Mouse (Mus musculus): ENCODE data around the gene Gm45140. TPM values are rescaled to one million over a fixed set of nuclear protein-coding genes. Genes with fewer than 3 reads are reported as not detected.
"Not testable (repeated sequence)": the region's sequence is repeated elsewhere in the genome, so short reads cannot be mapped to it uniquely, and the experiment has no call there.

Gene Gm45140
- polyA plus RNA-seq, 1 experiment from 2014 or later, result 2.7 TPM

- Histone ChIP-seq H3K4me3 (ENCODE audit: low read depth, low read length) (no peak overlapping the region), H3K4me2 (ENCODE audit: low read depth) (no peak overlapping the region), H3K4me1 (ENCODE audit: control insufficient read depth, insufficient read depth, low read length) (no peaks in the 10 kb centered on the region), H3K9ac (ENCODE audit: low read length) (no peak overlapping the region), H3K36me3 (ENCODE audit: control insufficient read depth, insufficient read depth, low read length) (no peaks in the 10 kb centered on the region), H3K27ac (ENCODE audit: low read depth, low read length) (no peak overlapping the region), H3K27me3 (ENCODE audit: control insufficient read depth, insufficient read depth, low read length) (no peaks in the 10 kb centered on the region), H3K9me3 (ENCODE audit: control insufficient read depth, low read length) (no peaks in the 10 kb centered on the region)
- ATAC-seq (ENCODE audit: insufficient read depth, low FRiP score, low TSS enrichment) (no peak), DNase-seq (ENCODE audit: low spot score) (no peak)
- WGBS, result 86% methylated on average over 11 of the region's 11 CpGs
Observed at GRCm38 (mm10) chr6:87778294-87779173, 57.1 kb downstream of the Gm45140 start.

DNA sequence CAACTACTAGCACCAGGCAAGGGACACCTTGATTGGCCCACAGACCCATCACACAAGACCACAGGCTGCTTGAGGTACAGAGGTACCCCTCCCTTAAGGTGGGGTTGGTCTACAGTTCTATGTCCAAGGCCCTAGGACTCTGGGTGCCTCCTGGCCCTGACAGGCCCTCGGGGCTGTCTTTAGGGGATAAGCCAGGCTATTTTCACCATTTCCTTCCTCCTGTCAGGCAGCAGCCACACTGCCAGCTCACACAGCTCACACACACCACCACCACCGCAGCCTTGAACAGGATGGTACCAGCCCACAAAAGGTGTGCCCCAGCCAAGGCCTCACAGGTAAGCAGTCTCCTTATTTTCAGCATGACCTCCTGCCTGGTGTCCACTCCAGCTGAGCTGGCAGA, 57.8 kb downstream of the Gm45140 start, which contains the start of gene Gp9:
Gp9 (plus strand) TSS at position 231 of the 400 bp plus-strand sequence.
- Histone ChIP-seq H3K9me3 (ENCODE audit: control insufficient read depth, low read length) (no peaks in the 10 kb centered on the region), H3K4me3 (ENCODE audit: low read depth, low read length) (no peak within 1 kb of the TSS), H3K27ac (ENCODE audit: low read depth, low read length) (no peak within 1 kb of the TSS), H3K4me1 (ENCODE audit: control insufficient read depth, insufficient read depth, low read length) (no peaks in the 10 kb centered on the region), H3K36me3 (ENCODE audit: control insufficient read depth, insufficient read depth, low read length) (no peaks in the 10 kb centered on the region), H3K4me2 (ENCODE audit: low read depth) (no peak within 1 kb of the TSS), H3K9ac (ENCODE audit: low read length) (no peak within 1 kb of the TSS), H3K27me3 (ENCODE audit: control insufficient read depth, insufficient read depth, low read length) (no peaks in the 10 kb centered on the region)
- 88% methylated on average over 2 of the region's 2 CpGs for WGBS
- DNase-seq (ENCODE audit: low spot score) (no peak), ATAC-seq (ENCODE audit: insufficient read depth, low FRiP score, low TSS enrichment) (no peak)

GRCm38 (mm10) chr6:87776663-87777062, 58.9 kb downstream of the Gm45140 start:
- DNase-seq (ENCODE audit: low spot score), result no peak
- ATAC-seq (ENCODE audit: insufficient read depth, low FRiP score, low TSS enrichment), result no peak
- Histone ChIP-seq H3K4me1 (ENCODE audit: control insufficient read depth, insufficient read depth, low read length) (no peaks in the 10 kb centered on the region), H3K27ac (ENCODE audit: low read depth, low read length) (no peak overlapping the region), H3K9ac (ENCODE audit: low read length) (no peak overlapping the region), H3K9me3 (ENCODE audit: control insufficient read depth, low read length) (no peaks in the 10 kb centered on the region), H3K27me3 (ENCODE audit: control insufficient read depth, insufficient read depth, low read length) (no peaks in the 10 kb centered on the region), H3K4me2 (ENCODE audit: low read depth) (no peak overlapping the region), H3K4me3 (ENCODE audit: low read depth, low read length) (no peak overlapping the region), H3K36me3 (ENCODE audit: control insufficient read depth, insufficient read depth, low read length) (no peaks in the 10 kb centered on the region)
- WGBS, result 100% methylated on average over 1 of the region's 1 CpGs

DNA sequence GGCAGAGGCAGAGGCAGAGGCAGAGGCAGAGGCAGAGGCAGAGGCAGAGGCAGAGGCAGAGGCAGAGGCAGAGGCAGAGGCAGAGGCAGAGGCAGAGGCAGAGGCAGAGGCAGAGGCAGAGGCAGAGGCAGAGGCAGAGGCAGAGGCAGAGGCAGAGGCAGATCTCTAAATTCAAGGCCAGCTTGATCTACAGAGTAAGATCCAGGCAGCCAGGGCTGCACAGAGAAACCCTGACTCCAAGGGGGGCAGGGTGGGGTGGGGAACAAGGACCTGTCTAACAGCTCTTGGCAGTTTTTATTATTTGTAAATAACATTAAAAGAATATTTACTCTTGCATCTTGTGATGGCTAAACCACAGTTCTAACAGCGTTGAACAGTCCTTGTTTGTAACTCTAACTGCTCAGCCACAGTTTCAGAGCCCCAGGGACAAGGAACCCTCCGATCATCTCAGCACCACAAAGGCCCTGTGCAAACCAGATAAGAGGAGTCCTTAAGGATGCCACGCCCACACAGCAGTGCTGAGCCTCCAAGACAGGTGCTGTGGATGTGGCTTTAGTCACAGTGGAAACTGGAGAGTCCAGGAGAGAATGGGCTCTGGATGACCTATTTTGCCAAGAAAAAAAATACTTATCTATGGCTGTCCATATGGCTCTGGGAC, 59.9 kb downstream of the Gm45140 start:
- WGBS, result 72% methylated on average over 3 of the region's 3 CpGs
- Histone ChIP-seq H3K9ac (ENCODE audit: low read length) (no peak overlapping the region), H3K9me3 (ENCODE audit: control insufficient read depth, low read length) (no peaks in the 10 kb centered on the region), H3K36me3 (ENCODE audit: control insufficient read depth, insufficient read depth, low read length) (no peaks in the 10 kb centered on the region), H3K4me1 (ENCODE audit: control insufficient read depth, insufficient read depth, low read length) (no peaks in the 10 kb centered on the region), H3K4me2 (ENCODE audit: low read depth) (no peak overlapping the region), H3K27me3 (ENCODE audit: control insufficient read depth, insufficient read depth, low read length) (no peaks in the 10 kb centered on the region), H3K4me3 (ENCODE audit: low read depth, low read length) (no peak overlapping the region), H3K27ac (ENCODE audit: low read depth, low read length) (no peak overlapping the region)
- no peak for DNase-seq (ENCODE audit: low spot score)
- no peak for ATAC-seq (ENCODE audit: insufficient read depth, low FRiP score, low TSS enrichment)

DNA sequence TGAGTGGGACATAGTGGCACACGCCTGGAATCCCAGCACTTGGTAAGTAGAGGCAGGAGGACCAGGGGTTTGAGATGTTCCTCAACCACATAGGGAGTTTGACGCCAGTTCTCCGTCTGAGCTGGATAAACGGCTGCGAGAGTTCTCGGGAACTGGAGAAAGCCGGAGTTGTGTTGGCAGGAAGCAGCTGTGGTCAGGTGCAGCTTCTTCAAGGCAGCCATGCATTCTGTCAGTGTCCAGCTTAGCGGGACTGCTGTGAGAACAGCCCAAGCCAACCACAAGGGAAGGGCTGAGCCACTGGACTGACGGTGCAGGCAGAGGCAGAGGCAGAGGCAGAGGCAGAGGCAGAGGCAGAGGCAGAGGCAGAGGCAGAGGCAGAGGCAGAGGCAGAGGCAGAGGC, 60.7 kb downstream of the Gm45140 start:
- Histone ChIP-seq H3K9ac (ENCODE audit: low read length) (no peak overlapping the region), H3K4me2 (ENCODE audit: low read depth) (no peak overlapping the region), H3K4me3 (ENCODE audit: low read depth, low read length) (no peak overlapping the region), H3K27me3 (ENCODE audit: control insufficient read depth, insufficient read depth, low read length) (no peaks in the 10 kb centered on the region), H3K36me3 (ENCODE audit: control insufficient read depth, insufficient read depth, low read length) (no peaks in the 10 kb centered on the region), H3K9me3 (ENCODE audit: control insufficient read depth, low read length) (no peaks in the 10 kb centered on the region), H3K27ac (ENCODE audit: low read depth, low read length) (no peak overlapping the region), H3K4me1 (ENCODE audit: control insufficient read depth, insufficient read depth, low read length) (no peaks in the 10 kb centered on the region)
- DNase-seq (ENCODE audit: low spot score), result no peak
- ATAC-seq (ENCODE audit: insufficient read depth, low FRiP score, low TSS enrichment), result no peak
- WGBS, result 89% methylated on average over 9 of the region's 9 CpGs

DNA sequence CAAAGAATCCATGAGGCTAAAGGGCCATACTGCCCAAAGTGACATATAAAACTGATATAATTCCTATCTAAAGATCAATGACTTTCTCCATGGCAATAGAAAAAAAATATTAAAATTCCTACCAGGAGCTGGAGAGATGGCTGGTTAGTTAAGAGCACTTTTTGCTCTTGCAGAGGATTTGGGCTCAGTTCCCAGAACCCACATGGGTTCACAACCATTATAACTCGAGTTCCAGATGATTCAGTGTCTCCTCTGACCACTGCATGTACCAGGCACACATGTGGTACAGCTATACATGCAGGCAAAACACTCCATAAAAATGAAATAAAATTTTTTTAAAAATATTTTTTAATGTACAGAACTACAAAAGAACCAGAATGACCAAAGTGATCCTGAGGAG, 61.1 kb downstream of the Gm45140 start:
- 37% methylated on average over 1 of the region's 1 CpGs for WGBS
- no peak for DNase-seq (ENCODE audit: low spot score)
- H3K4me3 ChIP-seq (ENCODE audit: low read depth, low read length), result no peak overlapping the region
- ATAC-seq (ENCODE audit: insufficient read depth, low FRiP score, low TSS enrichment), result no peak
- no peaks in the 10 kb centered on the region for H3K4me1 ChIP-seq (ENCODE audit: control insufficient read depth, insufficient read depth, low read length)
- no peak overlapping the region for H3K27ac ChIP-seq (ENCODE audit: low read depth, low read length)
- H3K27me3 ChIP-seq (ENCODE audit: control insufficient read depth, insufficient read depth, low read length), result no peaks in the 10 kb centered on the region
- H3K9me3 ChIP-seq (ENCODE audit: control insufficient read depth, low read length), result no peaks in the 10 kb centered on the region
- no peak overlapping the region for H3K9ac ChIP-seq (ENCODE audit: low read length)
- no peak overlapping the region for H3K4me2 ChIP-seq (ENCODE audit: low read depth)
- no peaks in the 10 kb centered on the region for H3K36me3 ChIP-seq (ENCODE audit: control insufficient read depth, insufficient read depth, low read length)

DNA sequence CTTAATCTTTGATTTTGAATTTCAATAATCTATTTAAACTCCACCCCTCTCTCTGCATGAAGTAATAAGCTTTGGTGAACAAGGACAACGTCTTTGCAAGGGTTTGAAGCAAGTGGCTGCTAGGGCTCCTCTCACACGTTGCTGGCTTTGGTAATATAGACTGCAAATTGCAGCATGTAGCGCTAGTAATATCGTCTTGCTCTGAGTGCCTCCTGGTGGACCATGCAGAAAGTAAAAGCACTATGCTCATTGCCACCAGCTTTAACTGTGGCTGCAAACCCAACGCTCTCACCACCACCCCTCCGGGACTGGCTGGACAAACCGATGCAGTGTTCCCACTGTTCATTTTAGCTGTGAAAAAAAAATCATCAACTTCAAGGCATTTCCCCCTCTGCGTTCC, 65.0 kb downstream of the Gm45140 start:
- 56% methylated on average over 8 of the region's 8 CpGs for WGBS
- H3K27me3 ChIP-seq (ENCODE audit: control insufficient read depth, insufficient read depth, low read length), result no peaks in the 10 kb centered on the region
- no peak overlapping the region for H3K9ac ChIP-seq (ENCODE audit: low read length)
- no peak for DNase-seq (ENCODE audit: low spot score)
- no peaks in the 10 kb centered on the region for H3K9me3 ChIP-seq (ENCODE audit: control insufficient read depth, low read length)
- no peaks in the 10 kb centered on the region for H3K36me3 ChIP-seq (ENCODE audit: control insufficient read depth, insufficient read depth, low read length)
- no peak overlapping the region for H3K27ac ChIP-seq (ENCODE audit: low read depth, low read length)
- ATAC-seq (ENCODE audit: insufficient read depth, low FRiP score, low TSS enrichment), result no peak
- no peak overlapping the region for H3K4me3 ChIP-seq (ENCODE audit: low read depth, low read length)
- H3K4me2 ChIP-seq (ENCODE audit: low read depth), result no peak overlapping the region
- no peaks in the 10 kb centered on the region for H3K4me1 ChIP-seq (ENCODE audit: control insufficient read depth, insufficient read depth, low read length)

- not testable (repeated sequence) for H3K9me3 ChIP-seq (ENCODE audit: control insufficient read depth, low read length); H3K27ac ChIP-seq (ENCODE audit: low read depth, low read length); H3K4me2 ChIP-seq (ENCODE audit: low read depth); H3K36me3 ChIP-seq (ENCODE audit: control insufficient read depth, insufficient read depth, low read length); H3K27me3 ChIP-seq (ENCODE audit: control insufficient read depth, insufficient read depth, low read length); H3K4me3 ChIP-seq (ENCODE audit: low read depth, low read length); H3K4me1 ChIP-seq (ENCODE audit: control insufficient read depth, insufficient read depth, low read length); H3K9ac ChIP-seq (ENCODE audit: low read length); ATAC-seq (ENCODE audit: insufficient read depth, low FRiP score, low TSS enrichment); DNase-seq (ENCODE audit: low spot score)
- 93% methylated on average over 2 of the region's 2 CpGs for WGBS
Observed at GRCm38 (mm10) chr6:87764296-87764695, 71.3 kb downstream of the Gm45140 start.

Data from neural tube, embryonic 11.5 days (tissue).